Mouse (Mus musculus) MEL (cell line): ENCODE measurements around the gene Itpkc. TPM values are rescaled to one million over a fixed set of nuclear protein-coding genes. Genes with fewer than 3 reads are reported as not detected.

Experiments
- DNase-seq: peaks from one replicate; pipeline ENCODE4 v3.0.0; 2011; ENCODE audit warnings: low read depth, low spot score
- H3K27ac ChIP-seq: 2 replicates; pipeline ENCODE4 v1.5.1; 2012; ENCODE audit warnings: low read depth, mild to moderate bottlenecking, control low read depth, low read length, moderate library complexity; ENCODE audit not compliant: control insufficient read depth
- H3K27me3 ChIP-seq, 2 experiments: fragments of 150-350 bp in 1 of 2; sonication (generic) in 1 of 2; 2 replicates each; pipeline ENCODE4 v1.6.1; 2012; ENCODE audit warnings: low read length in 2 of 2, mild to moderate bottlenecking in 2 of 2, improper control_type of control experiment in 1 of 2, moderate library complexity in 1 of 2; ENCODE audit not compliant: insufficient read depth in 2 of 2, control insufficient read depth in 1 of 2
- H3K36me3 ChIP-seq, 2 experiments: 2 replicates each; pipeline ENCODE4 v1.6.1; 2012 to 2014; ENCODE audit warnings: low read length in 2 of 2, improper control_type of control experiment in 1 of 2, inconsistent platforms in 1 of 2, mild to moderate bottlenecking in 1 of 2; ENCODE audit not compliant: insufficient read depth in 2 of 2, control insufficient read depth in 1 of 2
- H3K4me1 ChIP-seq, 2 experiments: fragments of 150-350 bp in 1 of 2; sonication (generic) in 1 of 2; 2 replicates each; pipeline ENCODE4 v1.6.1; 2012; ENCODE audit warnings: low read length in 2 of 2, improper control_type of control experiment in 1 of 2, mild to moderate bottlenecking in 1 of 2; ENCODE audit not compliant: insufficient read depth in 2 of 2, control insufficient read depth in 1 of 2
- H3K4me3 ChIP-seq, 2 experiments: fragments of 150-350 bp in 1 of 2; sonication (generic) in 1 of 2; 2 replicates each; pipeline ENCODE4 v1.5.1; 2012; ENCODE audit warnings: low read depth in 2 of 2, low read length in 2 of 2, mild to moderate bottlenecking in 2 of 2, moderate library complexity in 2 of 2, control low read depth in 1 of 2, improper control_type of control experiment in 1 of 2; ENCODE audit not compliant: control insufficient read depth in 1 of 2, insufficient read depth in 1 of 2
- H3K79me2 ChIP-seq: 2 replicates; pipeline ENCODE4 v1.6.1; 2012; ENCODE audit warnings: mild to moderate bottlenecking, low read length, moderate library complexity; ENCODE audit not compliant: control insufficient read depth, poor library complexity, insufficient read depth
- H3K9ac ChIP-seq: 2 replicates; pipeline ENCODE4 v1.6.1; 2012; ENCODE audit warnings: low read depth, mild to moderate bottlenecking, control low read depth, low read length, moderate library complexity; ENCODE audit not compliant: control insufficient read depth, poor library complexity, severe bottlenecking
- H3K9me3 ChIP-seq: fragments of 150-350 bp; sonication (generic); replicated peaks from 2 replicates; pipeline ENCODE4 v1.6.1; 2012; ENCODE audit warnings: mild to moderate bottlenecking, low read length, improper control_type of control experiment, moderate library complexity; ENCODE audit not compliant: insufficient read depth
- BHLHE40 ChIP-seq: IDR thresholded peaks from 2 replicates; pipeline ENCODE4 v1.6.1; 2012; ENCODE audit warnings: low read depth, mild to moderate bottlenecking, inconsistent platforms, low read length, improper control_type of control experiment, borderline replicate concordance
- CHD2 ChIP-seq: IDR thresholded peaks from 2 replicates; pipeline ENCODE4 v1.6.1; 2011; ENCODE audit warnings: low read length, improper control_type of control experiment
- CTCF ChIP-seq, 3 experiments: IDR thresholded peaks in 2 of 3; conservative IDR thresholded peaks in 1 of 3; 2 replicates each; pipeline ENCODE4 v1.5.1; 2011 to 2012; ENCODE audit warnings: low read length in 3 of 3, low read depth in 2 of 3, mild to moderate bottlenecking in 2 of 3, improper control_type of control experiment in 1 of 3, inconsistent platforms in 1 of 3, mixed read lengths in 1 of 3, moderate library complexity in 1 of 3; ENCODE audit not compliant: control insufficient read depth in 1 of 3, insufficient read depth in 1 of 3, poor library complexity in 1 of 3, severe bottlenecking in 1 of 3
- GATA1 ChIP-seq: IDR thresholded peaks from 2 replicates; pipeline ENCODE4 v1.6.1; 2011; ENCODE audit warnings: low read depth, low read length, improper control_type of control experiment
- HCFC1 ChIP-seq: IDR thresholded peaks from 2 replicates; pipeline ENCODE4 v1.6.1; 2012; ENCODE audit warnings: low read depth, mild to moderate bottlenecking, inconsistent platforms, low read length, improper control_type of control experiment, moderate library complexity
- KAT2A ChIP-seq: conservative IDR thresholded peaks from 2 replicates; pipeline ENCODE4 v1.6.1; 2012; ENCODE audit warnings: low read depth, low read length, improper control_type of control experiment, inconsistent platforms
- MAFK ChIP-seq: IDR thresholded peaks from 2 replicates; pipeline ENCODE4 v1.6.1; 2011; ENCODE audit warnings: low read depth, mild to moderate bottlenecking, low read length, improper control_type of control experiment, borderline replicate concordance
- MAZ ChIP-seq: IDR thresholded peaks from 2 replicates; pipeline ENCODE4 v1.6.1; 2012; ENCODE audit warnings: low read depth, mild to moderate bottlenecking, inconsistent platforms, low read length, improper control_type of control experiment
- MEF2A ChIP-seq: IDR thresholded peaks from 2 replicates; pipeline ENCODE4 v1.6.1; 2014; ENCODE audit warnings: low read depth, mild to moderate bottlenecking, inconsistent platforms, low read length, improper control_type of control experiment; ENCODE audit not compliant: poor library complexity, insufficient replicate concordance, severe bottlenecking; ENCODE audit errors: extremely low read depth
- NELFE ChIP-seq: IDR thresholded peaks from 2 replicates; pipeline ENCODE4 v1.6.1; 2011; ENCODE audit warnings: low read depth, low read length, improper control_type of control experiment
- NRF1 ChIP-seq: IDR thresholded peaks from 2 replicates; pipeline ENCODE4 v1.6.1; 2014; ENCODE audit warnings: low read depth, mild to moderate bottlenecking, inconsistent platforms, low read length, improper control_type of control experiment, moderate library complexity; ENCODE audit not compliant: poor library complexity, insufficient read depth, severe bottlenecking
- RAD21 ChIP-seq: IDR thresholded peaks from 2 replicates; pipeline ENCODE4 v1.6.1; 2011; ENCODE audit warnings: mild to moderate bottlenecking, low read depth, low read length, improper control_type of control experiment
- SIN3A ChIP-seq: IDR thresholded peaks from 2 replicates; pipeline ENCODE4 v1.6.1; 2012; ENCODE audit warnings: low read length, improper control_type of control experiment, inconsistent platforms
- SMC3 ChIP-seq: IDR thresholded peaks from 2 replicates; pipeline ENCODE4 v1.6.1; 2011; ENCODE audit warnings: low read depth, low read length, improper control_type of control experiment
- TAL1 ChIP-seq: IDR thresholded peaks from 2 replicates; pipeline ENCODE4 v1.6.1; 2012; ENCODE audit warnings: mild to moderate bottlenecking, inconsistent platforms, low read length, moderate library complexity, mixed read lengths
- UBTF ChIP-seq: IDR thresholded peaks from 2 replicates; pipeline ENCODE4 v1.6.1; 2012; ENCODE audit warnings: low read depth, mild to moderate bottlenecking, inconsistent platforms, low read length, improper control_type of control experiment, moderate library complexity, borderline replicate concordance; ENCODE audit not compliant: insufficient read depth
- USF1 ChIP-seq: IDR thresholded peaks from 2 replicates; pipeline ENCODE4 v1.6.1; 2014; ENCODE audit warnings: low read depth, mild to moderate bottlenecking, inconsistent platforms, low read length, improper control_type of control experiment, moderate library complexity
- polyA plus RNA-seq, 2 experiments: library from polyadenylated mRNA; stranded (reverse) in 1 of 2; unstranded in 1 of 2; fragments of >175 nt in 1 of 2; fragments of >200 nt in 1 of 2; gene quantifications; 2 replicates each; pipeline versions ENCODE4 v1.2.1 to v1.2.4; 2012; ENCODE audit warnings: low replicate concordance in 2 of 2, low read depth in 1 of 2; ENCODE audit not compliant: insufficient read length in 2 of 2, insufficient read depth in 1 of 2, missing spikeins in 1 of 2
- total RNA-seq: library from RNA; depleted of rRNA; stranded (reverse); fragments of 300-350 nt; gene quantifications from 2 replicates; pipeline ENCODE4 v1.2.3, GENCODE M21; 2012

Itpkc gene
- total and polyA plus RNA-seq, 3 experiments = 6.3 to 6.8 TPM; not detected in 1

DNA sequence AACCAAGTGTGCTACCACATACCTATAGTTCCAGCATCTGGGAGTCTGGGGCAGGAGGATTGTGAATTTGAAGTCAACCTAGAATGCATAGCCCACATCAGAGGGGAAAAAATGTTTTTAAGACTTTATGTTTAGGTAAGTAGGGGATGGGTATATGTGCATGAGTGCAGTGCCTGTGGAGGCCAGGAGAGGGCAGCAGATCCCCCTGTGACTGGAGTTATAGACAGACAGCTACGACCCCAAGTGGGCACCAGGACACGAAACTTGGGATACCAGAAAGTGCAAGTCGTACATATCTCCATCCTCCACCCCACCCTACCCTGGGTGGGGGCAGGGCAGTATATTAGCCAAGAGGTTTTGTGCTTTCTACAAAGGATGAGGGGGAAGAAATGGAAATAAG is 43.5 kb downstream of the Itpkc start:
- peak; percentile 80 for DNase-seq
- no peaks in the 10 kb centered on the region for H3K27me3 ChIP-seq
- peaks cover 0 to 5% of the 10 kb centered on the region in 2 experiments; a peak in 1 of 4 replicates for H3K4me1 ChIP-seq
- no peaks in the 10 kb centered on the region; the same call in 1 of the 2 replicates for H3K79me2 ChIP-seq
- H3K9me3 ChIP-seq = no peaks in the 10 kb centered on the region
- H3K9ac ChIP-seq = no peak overlapping the region
- no peak overlapping the region for H3K4me3 ChIP-seq
- H3K36me3 ChIP-seq = peaks cover 3 to 5% of the 10 kb centered on the region in 2 experiments
- TF ChIP-seq RAD21 = peak; percentile 40
- TF ChIP-seq CTCF (IDR thresholded peaks at IDR 0.05 in 2 of 3, conservative IDR thresholded peaks at IDR 0.05 in 1 of 3; ENCODE audit: control insufficient read depth in 1 of 3, insufficient read depth in 1 of 3, low read depth in 2 of 3, low read length in 3 of 3, poor library complexity in 1 of 3, severe bottlenecking in 1 of 3) = peak; percentile 72 to 97 (median 82)
- no peak for TF ChIP-seq CHD2
- peak; percentile 35; the same call in 1 of the 2 replicates for TF ChIP-seq SMC3
- TF ChIP-seq UBTF = no peak
- TF ChIP-seq, all 39 proteins: peak for 3
- H3K27ac ChIP-seq = no peak overlapping the region

DNA sequence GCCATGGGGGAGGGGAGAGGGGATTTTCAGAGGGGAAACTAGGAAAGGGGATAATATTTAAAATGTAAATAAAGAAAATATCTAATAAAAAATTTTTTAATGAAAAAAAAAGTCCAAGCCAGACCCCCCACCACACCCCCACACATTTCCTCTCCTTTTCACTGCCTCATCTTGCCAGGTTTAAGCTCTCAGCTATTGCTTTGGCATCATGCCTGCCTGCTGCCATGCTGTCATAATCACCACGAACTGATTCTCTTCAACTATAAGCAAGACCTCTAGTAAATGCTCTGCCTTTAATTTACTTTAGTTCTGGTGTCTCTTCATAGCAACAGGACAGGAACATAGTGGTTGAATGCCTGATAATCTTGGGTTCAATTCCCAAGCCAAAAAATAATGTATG is 46.0 kb downstream of the Itpkc start:
- Histone ChIP-seq H3K9me3 (no peaks in the 10 kb centered on the region), H3K9ac (no peak overlapping the region), H3K4me1 (peaks cover 0 to 12% of the 10 kb centered on the region in 2 experiments; a peak in 3 of 4 replicates), H3K27ac (no peak overlapping the region), H3K4me3 (no peak overlapping the region), H3K79me2 (no peaks in the 10 kb centered on the region; the same call in 1 of the 2 replicates), H3K27me3 (no peaks in the 10 kb centered on the region), H3K36me3 (peaks cover 0 to 6% of the 10 kb centered on the region in 2 experiments; a peak in 3 of 4 replicates)
- no peak for TF ChIP-seq SIN3A
- TF ChIP-seq BHLHE40 = no peak
- TF ChIP-seq NRF1 = no peak
- no peak for TF ChIP-seq TAL1
- no peak for TF ChIP-seq MAZ
- no peak for TF ChIP-seq MEF2A
- TF ChIP-seq USF1 = no peak
- no peak for TF ChIP-seq KAT2A
- TF ChIP-seq GATA1 = no peak
- TF ChIP-seq MAFK = no peak
- no peak for TF ChIP-seq HCFC1
- no peak for TF ChIP-seq NELFE
- no peak for DNase-seq
